Mouse (Mus musculus): ENCODE results near the gene Nt5dc2.

The Nt5dc2 gene

DNA sequence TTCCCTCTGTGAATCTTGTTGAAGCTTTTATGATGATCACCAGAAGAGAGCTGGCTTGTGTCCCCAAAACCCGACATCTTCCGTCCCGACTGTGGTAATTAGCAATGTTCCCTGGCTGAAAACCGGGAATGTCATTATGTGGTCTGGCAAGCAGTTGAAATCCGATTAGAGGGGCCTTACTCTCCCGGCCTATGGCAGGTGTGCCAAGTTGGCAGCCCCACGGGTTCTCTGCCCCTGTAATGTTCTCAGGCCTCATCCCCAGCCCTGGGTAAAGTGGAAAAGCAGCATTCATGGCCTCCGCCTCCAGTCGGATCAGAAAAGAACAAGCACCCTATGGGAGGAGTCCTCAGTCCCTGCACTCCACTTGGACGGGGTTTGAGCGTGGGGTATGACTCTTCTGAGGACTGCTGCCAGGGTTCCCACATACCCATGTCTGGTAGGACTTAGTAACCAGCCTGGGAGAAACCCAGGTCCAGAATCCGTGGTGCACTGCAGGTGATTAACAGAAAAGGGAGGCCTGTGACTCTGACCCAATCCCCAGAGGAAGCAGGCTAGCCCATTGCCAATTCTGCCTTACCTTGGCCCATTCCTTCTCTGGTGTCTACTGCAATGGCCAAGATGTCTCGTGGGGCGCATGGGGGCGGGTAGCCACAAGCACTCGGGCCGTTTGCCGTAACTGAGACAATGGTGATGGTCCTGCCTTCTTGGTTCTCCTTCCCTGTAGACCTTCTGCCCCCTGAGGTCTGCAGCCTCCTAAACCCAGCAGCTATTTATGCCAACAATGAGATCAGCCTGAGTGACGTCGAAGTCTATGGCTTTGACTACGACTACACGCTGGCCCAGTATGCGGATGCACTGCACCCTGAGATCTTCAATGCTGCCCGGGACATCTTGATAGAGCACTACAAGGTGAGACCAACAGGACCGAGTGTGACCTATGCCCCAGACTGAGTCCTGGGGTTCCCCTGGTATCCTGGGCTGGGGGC, 3.5 kb downstream of the Nt5dc2 start:
- DNase-seq (ENCODE audit: low spot score in 2 of 2), result no peak

GRCm38 (mm10) chr14:31135495-31136410, 4.9 kb downstream of the Nt5dc2 start:
- DNase-seq (ENCODE audit: low spot score in 2 of 2), result no peak

- DNase-seq (ENCODE audit: low spot score in 2 of 2), result no peak
These were observed 5.8 kb downstream of the Nt5dc2 start for GRCm38 (mm10) chr14:31136411-31137280.

DNA sequence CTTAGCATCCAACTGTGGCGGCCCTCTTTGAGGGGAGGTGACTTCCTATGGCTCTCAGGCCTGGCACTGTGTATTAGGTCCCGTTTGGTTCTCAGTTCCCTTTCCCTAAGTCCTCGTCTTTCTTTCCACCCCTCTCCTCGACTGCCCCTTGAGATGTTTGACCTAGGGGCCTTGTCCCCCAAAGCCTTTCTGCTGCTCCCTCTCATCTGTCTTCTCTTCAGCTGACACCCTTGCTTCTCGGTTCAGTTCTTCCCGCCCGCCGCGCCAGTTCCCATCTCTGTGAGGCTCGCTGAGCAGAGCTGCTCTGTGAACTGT, 6.4 kb downstream of the Nt5dc2 start:
- DNase-seq (ENCODE audit: low spot score in 2 of 2), result no peak

DNA sequence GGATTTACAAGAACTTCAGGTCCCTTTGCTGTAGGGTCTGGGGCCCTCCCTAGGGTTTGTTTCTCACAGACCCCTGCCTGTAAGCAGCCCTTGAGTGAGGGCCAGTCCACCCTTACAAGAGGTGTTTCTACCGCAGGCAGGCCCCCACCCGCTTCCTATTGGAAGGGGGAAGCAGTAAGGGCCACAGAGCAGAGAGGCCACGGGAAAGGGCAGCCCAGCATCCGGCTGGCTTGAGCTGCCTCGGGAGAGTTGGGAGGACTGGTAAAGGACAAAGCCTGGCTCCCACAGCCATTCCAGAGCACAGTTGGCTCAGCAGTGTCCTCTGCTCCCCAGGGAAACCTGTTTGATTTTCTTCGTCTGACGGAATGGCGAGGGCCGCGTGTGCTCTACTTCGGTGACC, 6.9 kb downstream of the Nt5dc2 start:
- no peak for DNase-seq (ENCODE audit: low spot score in 2 of 2)

- no peak for DNase-seq (ENCODE audit: low spot score in 2 of 2)
These were observed 7.5 kb downstream of the Nt5dc2 start for GRCm38 (mm10) chr14:31138219-31138896.

- DNase-seq (ENCODE audit: low spot score in 2 of 2), result no peak
These were observed 8.1 kb downstream of the Nt5dc2 start for GRCm38 (mm10) chr14:31138897-31139429.

DNA sequence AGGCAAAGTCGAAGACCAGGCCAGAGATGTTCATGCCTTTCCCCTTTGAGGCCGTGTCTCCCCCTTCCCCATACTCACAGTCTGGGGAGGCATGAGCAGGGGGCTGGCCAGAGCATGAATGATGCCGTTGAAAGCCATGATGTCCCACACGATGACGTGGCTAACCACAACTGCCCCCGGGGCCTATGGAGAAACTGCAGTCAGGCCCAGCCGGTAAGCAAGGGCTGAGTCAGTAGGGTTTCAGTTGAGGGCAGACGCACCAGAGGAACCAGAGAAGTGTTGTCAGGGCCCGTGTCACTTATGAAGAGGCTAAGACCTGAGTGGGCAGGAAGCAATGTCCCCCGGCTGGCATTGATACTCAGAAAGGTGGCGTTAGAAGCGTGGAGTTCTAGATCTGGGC, 8.8 kb downstream of the Nt5dc2 start:
- DNase-seq (ENCODE audit: low spot score in 2 of 2), result no peak

GRCm38 (mm10) chr14:31140141-31140540, 9.3 kb downstream of the Nt5dc2 start:
- no peak for DNase-seq (ENCODE audit: low spot score in 2 of 2)

- DNase-seq (ENCODE audit: low spot score in 2 of 2), result no peak
These were observed 10.2 kb downstream of the Nt5dc2 start for GRCm38 (mm10) chr14:31141011-31141410.

- DNase-seq (ENCODE audit: low spot score in 2 of 2), result no peak
These were observed 14.8 kb downstream of the Nt5dc2 start for GRCm38 (mm10) chr14:31145694-31146093.

DNA sequence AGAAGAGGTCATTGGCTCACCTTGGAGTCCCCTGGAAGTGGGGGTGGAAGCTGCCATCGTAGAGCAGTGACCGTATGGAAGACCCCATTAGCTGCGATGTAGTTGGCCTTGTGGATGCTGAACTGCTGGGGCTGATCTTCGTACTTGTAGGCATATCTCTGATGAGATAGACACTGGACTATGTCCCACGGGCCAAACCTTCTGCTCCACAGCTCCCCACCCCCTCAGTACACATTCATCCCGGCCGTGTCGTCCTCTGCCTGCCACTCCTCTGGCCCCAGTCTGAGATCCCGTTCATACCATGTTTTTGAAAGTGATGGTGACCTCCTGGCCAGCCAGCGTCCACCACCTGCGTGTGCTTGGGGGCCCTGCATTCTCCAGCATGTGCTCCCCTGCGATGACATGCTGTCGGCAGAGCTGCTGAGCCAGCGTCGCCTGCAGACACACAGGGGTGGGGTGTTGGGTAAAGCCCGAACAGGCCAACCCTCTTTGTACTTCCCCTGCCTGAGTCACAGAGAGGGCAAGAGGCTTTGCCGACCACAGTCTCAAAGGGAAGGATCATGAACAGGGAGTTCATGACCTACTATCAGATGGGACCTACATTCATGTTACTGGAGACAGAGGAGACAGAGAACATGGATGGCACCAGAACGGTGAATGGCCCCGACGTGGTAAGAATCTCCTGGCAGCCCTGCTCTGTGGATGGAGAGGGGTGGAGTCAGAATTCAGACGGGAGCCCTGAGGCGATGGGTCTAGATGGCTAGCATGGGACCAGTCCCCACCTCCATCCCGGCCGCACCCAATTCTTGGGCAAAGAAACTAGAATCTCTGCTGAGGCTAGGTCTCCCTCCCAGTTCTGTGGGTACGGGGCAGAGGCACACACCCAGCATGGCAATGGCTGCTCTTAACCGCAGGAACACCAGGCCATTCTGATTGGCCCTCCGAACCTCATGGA, 29.6 kb downstream of the Nt5dc2 start:
- DNase-seq (ENCODE audit: low spot score in 2 of 2), result no peak

GRCm38 (mm10) chr14:31161191-31161590, 30.3 kb downstream of the Nt5dc2 start:
- no peak for DNase-seq (ENCODE audit: low spot score in 2 of 2)

- no peak for DNase-seq (ENCODE audit: low spot score in 2 of 2)
These were observed 30.8 kb downstream of the Nt5dc2 start for GRCm38 (mm10) chr14:31161638-31162037.

- no peak for DNase-seq (ENCODE audit: low spot score in 2 of 2)
These were observed 33.2 kb downstream of the Nt5dc2 start for GRCm38 (mm10) chr14:31164067-31164466.

DNA sequence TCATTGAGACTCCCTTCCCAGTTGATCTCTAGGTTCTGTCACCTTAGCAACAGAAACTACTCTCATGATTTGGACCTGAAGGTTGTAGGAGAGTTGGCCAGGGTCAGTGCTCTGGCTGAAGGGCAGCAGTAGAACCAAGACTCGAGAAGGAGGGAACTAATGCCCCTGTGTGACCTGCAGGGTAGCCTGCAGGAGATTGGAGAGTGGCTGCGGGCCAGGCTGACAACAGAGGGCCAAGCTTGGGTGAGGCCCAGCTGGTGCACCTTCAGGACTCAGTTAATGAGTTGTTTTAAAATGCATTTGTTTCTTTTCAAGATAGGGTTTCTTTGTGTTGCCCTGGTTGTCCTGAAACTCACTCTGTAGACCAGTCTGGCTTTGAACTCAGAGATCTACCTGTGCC, 34.2 kb downstream of the Nt5dc2 start:
- no peak for DNase-seq (ENCODE audit: low spot score in 2 of 2)

DNA sequence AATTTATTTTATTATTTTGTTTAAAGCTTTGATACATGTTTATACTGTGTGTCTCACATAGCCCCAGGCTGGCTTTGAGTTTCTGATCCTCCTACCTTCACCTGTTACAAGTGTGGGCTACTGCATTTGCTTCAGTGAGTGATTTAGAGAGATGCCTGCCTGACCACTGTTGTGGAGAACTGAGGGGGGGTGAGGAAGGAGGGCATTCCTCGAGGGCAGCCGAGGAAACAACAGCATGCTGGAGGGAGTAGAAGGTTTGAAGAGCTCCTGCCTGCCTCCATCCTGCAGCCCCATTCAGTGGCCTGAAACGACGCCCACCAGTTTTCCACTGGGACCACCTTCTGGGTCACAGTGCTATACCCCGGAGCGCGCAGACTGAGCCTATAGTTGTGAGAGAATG, 34.6 kb downstream of the Nt5dc2 start:
- DNase-seq (ENCODE audit: low spot score in 2 of 2), result no peak

GRCm38 (mm10) chr14:31165991-31166630, 35.3 kb downstream of the Nt5dc2 start:
- no peak for DNase-seq (ENCODE audit: low spot score in 2 of 2)

DNA sequence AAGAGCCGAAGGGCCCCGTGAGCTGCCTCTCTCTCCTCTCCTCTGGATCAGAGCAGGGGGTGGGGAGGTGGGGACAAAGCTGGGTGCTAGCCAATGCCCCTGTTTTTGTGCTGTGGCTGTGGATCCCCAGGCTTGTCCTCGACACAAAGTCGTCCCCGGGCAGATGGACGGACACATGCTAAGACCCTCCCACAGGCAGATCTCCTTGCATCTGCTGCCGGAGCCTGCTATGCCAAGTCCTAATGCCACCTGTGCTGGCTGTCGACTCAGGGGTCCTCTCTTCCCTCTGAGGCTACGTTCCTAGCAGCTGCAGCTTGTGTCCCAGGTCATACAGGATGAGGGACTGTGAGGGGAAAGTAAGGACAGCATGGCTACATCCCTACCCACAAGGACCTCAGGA, 36.0 kb downstream of the Nt5dc2 start:
- DNase-seq (ENCODE audit: low spot score in 2 of 2), result no peak
